Mouse (Mus musculus) cerebellum, adult 18-20 months (tissue): ENCODE results near the gene Asb15.

Experiments used
- DNase-seq, 2 experiments: peaks; one replicate each; pipeline ENCODE4 v3.0.0; 2021

The Asb15 gene

GRCm38 (mm10) chr6:24528064-24528243 is at the start of gene Asb15:
TSS of gene Asb15 (plus strand) at chr6:24528144.
- peak in 1 of 2 experiments; percentile 18 for DNase-seq

- DNase-seq: no peak
Observed at GRCm38 (mm10) chr6:24486530-24486929, 41.4 kb upstream of the Asb15 start.

- DNase-seq: no peak
Observed at GRCm38 (mm10) chr6:24490341-24490740, 37.6 kb upstream of the Asb15 start.

GRCm38 (mm10) chr6:24504141-24504540 is 23.8 kb upstream of the Asb15 start:
- DNase-seq: no peak

GRCm38 (mm10) chr6:24514552-24515284 is 13.2 kb upstream of the Asb15 start, which contains the start of gene Iqub:
TSS of gene Iqub (minus strand) at chr6:24515067.
- DNase-seq: peak; percentile 46

- no peak for DNase-seq
Observed at GRCm38 (mm10) chr6:24516197-24516596, 11.7 kb upstream of the Asb15 start.

GRCm38 (mm10) chr6:24525705-24526104 is 2.2 kb upstream of the Asb15 start:
- no peak for DNase-seq

GRCm38 (mm10) chr6:24527155-24528063 is 535 bp upstream of the Asb15 start, which contains the start of gene Ndufa5:
TSS of gene Ndufa5 (minus strand) at chr6:24528013.
- peak; percentile 93 to 95 for DNase-seq

GRCm38 (mm10) chr6:24530166-24530565 is 2.2 kb downstream of the Asb15 start:
- peak; percentile 62 to 69 for DNase-seq

GRCm38 (mm10) chr6:24530711-24531420 is 2.9 kb downstream of the Asb15 start:
- DNase-seq: peak in 1 of 2 experiments; percentile 27

- DNase-seq: no peak
Observed at GRCm38 (mm10) chr6:24532804-24533203, 4.9 kb downstream of the Asb15 start.

- no peak for DNase-seq
Observed at GRCm38 (mm10) chr6:24538435-24538834, 10.5 kb downstream of the Asb15 start.

GRCm38 (mm10) chr6:24540106-24540505 is 12.2 kb downstream of the Asb15 start:
- DNase-seq: no peak

- peak; percentile 27 to 33 for DNase-seq
Observed at GRCm38 (mm10) chr6:24542393-24542792, 14.4 kb downstream of the Asb15 start.

- peak; percentile 45 to 48 for DNase-seq
Observed at GRCm38 (mm10) chr6:24543119-24543591, 15.2 kb downstream of the Asb15 start.

- DNase-seq: no peak
Observed at GRCm38 (mm10) chr6:24546716-24547420, 18.9 kb downstream of the Asb15 start.

GRCm38 (mm10) chr6:24549801-24550200 is 21.9 kb downstream of the Asb15 start:
- no peak for DNase-seq

GRCm38 (mm10) chr6:24552046-24552445 is 24.1 kb downstream of the Asb15 start:
- no peak for DNase-seq

- DNase-seq: no peak
Observed at GRCm38 (mm10) chr6:24554427-24555086, 26.6 kb downstream of the Asb15 start.

- DNase-seq: no peak
Observed at GRCm38 (mm10) chr6:24555488-24555887, 27.5 kb downstream of the Asb15 start.

GRCm38 (mm10) chr6:24564081-24564480 is 36.1 kb downstream of the Asb15 start:
- peak; percentile 36 to 44 for DNase-seq

GRCm38 (mm10) chr6:24564886-24565285 is 36.9 kb downstream of the Asb15 start:
- no peak for DNase-seq
